8 mouse cellular contexts compared by ENCODE assay signal in genomic region chr11:83967436-83968204, GRCm38 (mm10). TPM values are rescaled to one million over a fixed set of nuclear protein-coding genes. Genes with fewer than 3 reads are reported as not detected.
A peak's percentile ranks its signal among the peaks of the same experiment; 100 is the strongest.
DNase-seq lines count a peak whose midpoint lies in the region; ATAC-seq and TF ChIP-seq lines count a peak whose summit lies in the region.

No protein-coding gene starts in this region.

- WGBS in hindbrain, postnatal 0 days, result 56% methylated on average over 8 of the region's 8 CpGs
- 58% methylated on average over 8 of the region's 8 CpGs for WGBS in hindbrain, embryonic 11.5 days
- WGBS in heart, embryonic 10.5 days, result 38% methylated on average over 8 of the region's 8 CpGs

- no peak overlapping the region for H3K4me3 ChIP-seq in hindbrain, postnatal 0 days (ENCODE audit: low read length)
- no peak overlapping the region for H3K4me3 ChIP-seq in hindbrain, embryonic 11.5 days (ENCODE audit: low read depth, low read length)
- H3K4me3 ChIP-seq in heart, embryonic 10.5 days, result no peak overlapping the region

- peaks cover 5% of the 10 kb centered on the region; the same call in 1 of the 2 replicates for H3K36me3 ChIP-seq in hindbrain, postnatal 0 days (ENCODE audit: insufficient read depth, low read length)
- no peaks in the 10 kb centered on the region; the same call in 1 of the 2 replicates for H3K36me3 ChIP-seq in hindbrain, embryonic 11.5 days (ENCODE audit: control insufficient read depth, insufficient read depth, low read length)
- H3K36me3 ChIP-seq in heart, embryonic 10.5 days, result peaks cover 17% of the 10 kb centered on the region

- no peaks in the 10 kb centered on the region for H3K27me3 ChIP-seq in hindbrain, postnatal 0 days (ENCODE audit: insufficient read depth, low read length)
- no peaks in the 10 kb centered on the region for H3K27me3 ChIP-seq in hindbrain, embryonic 11.5 days (ENCODE audit: control insufficient read depth, insufficient read depth, low read length)
- no peaks in the 10 kb centered on the region for H3K27me3 ChIP-seq in heart, embryonic 10.5 days (ENCODE audit: insufficient read depth, poor library complexity, severe bottlenecking)

- H3K4me2 ChIP-seq in hindbrain, postnatal 0 days (ENCODE audit: low read depth, low read length), result no peak overlapping the region
- H3K4me2 ChIP-seq in hindbrain, embryonic 11.5 days (replicated peaks; ENCODE audit: low read depth, low read length), result no peak overlapping the region

- no peak for DNase-seq in hindbrain, postnatal 0 days (ENCODE audit: low spot score)
- DNase-seq in hindbrain, embryonic 11.5 days (ENCODE audit: low spot score), result no peak
- peak; percentile 23 to 62 for DNase-seq in spleen, postnatal 4 days (ENCODE audit: low spot score in 2 of 2)
- no peak for DNase-seq in spleen, adult 18-20 months
- peak; percentile 70 for DNase-seq in liver
- peak; percentile 7 to 19 for DNase-seq in thymus, postnatal 36 days
- DNase-seq in heart, embryonic 10.5 days (ENCODE audit: low spot score), result no peak

- no peak for ATAC-seq in hindbrain, postnatal 0 days
- ATAC-seq in hindbrain, embryonic 11.5 days (ENCODE audit: low FRiP score), result no peak
- ATAC-seq in inflammation-experienced regulatory T-cells, adult 6 months, result no peak

- H3K9me3 ChIP-seq in hindbrain, postnatal 0 days (ENCODE audit: low read length), result no peaks in the 10 kb centered on the region
- no peaks in the 10 kb centered on the region for H3K9me3 ChIP-seq in hindbrain, embryonic 11.5 days (ENCODE audit: control insufficient read depth, low read length)
- no peaks in the 10 kb centered on the region for H3K9me3 ChIP-seq in heart, embryonic 10.5 days

- H3K9ac ChIP-seq in hindbrain, postnatal 0 days (replicated peaks; ENCODE audit: low read length), result no peak overlapping the region
- H3K9ac ChIP-seq in hindbrain, embryonic 11.5 days (ENCODE audit: low read depth, low read length), result no peak overlapping the region

- H3K4me1 ChIP-seq in hindbrain, postnatal 0 days (ENCODE audit: insufficient read depth, low read length), result peaks cover 9% of the 10 kb centered on the region
- no peaks in the 10 kb centered on the region; the same call in 1 of the 2 replicates for H3K4me1 ChIP-seq in hindbrain, embryonic 11.5 days (replicated peaks; ENCODE audit: control insufficient read depth, insufficient read depth, low read length)
- peaks cover 6% of the 10 kb centered on the region; the same call in 1 of the 2 replicates for H3K4me1 ChIP-seq in heart, embryonic 10.5 days

- H3K27ac ChIP-seq in hindbrain, postnatal 0 days, result no peak overlapping the region
- no peak overlapping the region for H3K27ac ChIP-seq in hindbrain, embryonic 11.5 days (ENCODE audit: low read depth, low read length)
- no peak overlapping the region for H3K27ac ChIP-seq in heart, embryonic 10.5 days

- peak; percentile 32 for TF ChIP-seq CTCF in hindbrain, postnatal 0 days (IDR thresholded peaks at IDR 0.05; ENCODE audit: low read depth)

RNA-seq across cellular contexts. Expression of gene Synrg, which starts 3.4 kb away (rescaled TPM):
- total RNA-seq in hindbrain, postnatal 0 days (2014; rRNA removed), result 26.8 and 29.2 TPM in 2 replicates
- polyA plus RNA-seq in hindbrain, postnatal 0 days (2015; fragmentation: Nextera tagmentation; extraction: Ambion mirVana), result 14.5 and 15.0 TPM in 2 replicates
- 21.5 and 22.8 TPM in 2 replicates for polyA plus RNA-seq in hindbrain, embryonic 11.5 days (2014; fragmentation: Nextera tagmentation; extraction: Ambion mirVana)
- 10 to 100 TPM in 2 of 3 experiments, 1 to 10 TPM in 1; 6.3 to 11.0 (median 10.4) TPM for polyA plus RNA-seq in inflammation-experienced regulatory T-cells, adult 6 months (2017; shearing (Covaris generic))
- polyA plus RNA-seq in heart, embryonic 10.5 days (2016; fragmentation: Nextera tagmentation; extraction: Ambion mirVana), result 8.7 and 9.5 TPM in 2 replicates

RNA-seq across cellular contexts. Expression of gene Ddx52, which starts 25.8 kb away (rescaled TPM):
- 14.5 and 17.9 TPM in 2 replicates for total RNA-seq in hindbrain, postnatal 0 days (2014; rRNA removed)
- 19.2 and 20.2 TPM in 2 replicates for polyA plus RNA-seq in hindbrain, postnatal 0 days (2015; fragmentation: Nextera tagmentation; extraction: Ambion mirVana)
- 46.8 and 47.4 TPM in 2 replicates for polyA plus RNA-seq in hindbrain, embryonic 11.5 days (2014; fragmentation: Nextera tagmentation; extraction: Ambion mirVana)
- polyA plus RNA-seq in inflammation-experienced regulatory T-cells, adult 6 months (2017; shearing (Covaris generic)), result 10 to 100 TPM; 75.0 to 84.6 (median 81.7) TPM
- 27.4 and 36.2 TPM in 2 replicates for polyA plus RNA-seq in heart, embryonic 10.5 days (2016; fragmentation: Nextera tagmentation; extraction: Ambion mirVana)

Comparison
In these comparisons a context has a peak if more than half of its experiments do, and no peak if none do; other contexts are left out.
1. DNase-seq: peak in spleen, postnatal 4 days (2 of 2), liver (single experiment) and thymus, postnatal 36 days (2 of 2); none in hindbrain, postnatal 0 days (single experiment), hindbrain, embryonic 11.5 days (single experiment), spleen, adult 18-20 months (0 of 2) and heart, embryonic 10.5 days (single experiment).